Mouse (Mus musculus) ES-E14 (cell line): ENCODE measurements around the gene Wdfy1. TPM values are rescaled to one million over a fixed set of nuclear protein-coding genes. Genes with fewer than 3 reads are reported as not detected.

Experiments
- DNase-seq: peaks from one replicate; pipeline ENCODE4 v3.0.0-alpha.2; 2013; ENCODE audit warnings: low read depth, low spot score
- H3K27ac ChIP-seq: 2 replicates; pipeline ENCODE4 v1.5.1; 2012; ENCODE audit warnings: low read depth, mild to moderate bottlenecking, low read length, moderate library complexity, mixed read lengths; ENCODE audit not compliant: poor library complexity, insufficient read depth, severe bottlenecking
- H3K36me3 ChIP-seq: 2 replicates; pipeline ENCODE4 v1.6.1; 2012; ENCODE audit warnings: mild to moderate bottlenecking, low read length, moderate library complexity, mixed read lengths; ENCODE audit not compliant: control insufficient read depth, poor library complexity, insufficient read depth, severe bottlenecking
- H3K4me1 ChIP-seq, 2 experiments: fragments of 150-350 bp in 1 of 2; sonication (generic) in 1 of 2; 2 replicates each; pipeline ENCODE4 v1.6.1; 2012; ENCODE audit warnings: low read length in 2 of 2, mild to moderate bottlenecking in 1 of 2, mixed read lengths in 1 of 2; ENCODE audit not compliant: control insufficient read depth in 2 of 2, insufficient read depth in 2 of 2, poor library complexity in 1 of 2
- H3K4me3 ChIP-seq, 2 experiments: fragments of 150-350 bp in 1 of 2; sonication (generic) in 1 of 2; 2 replicates each; pipeline ENCODE4 v1.5.1; 2012; ENCODE audit warnings: low read length in 2 of 2, low read depth in 1 of 2, mild to moderate bottlenecking in 1 of 2, mixed read lengths in 1 of 2; ENCODE audit not compliant: insufficient read depth in 1 of 2, poor library complexity in 1 of 2, severe bottlenecking in 1 of 2
- H3K9ac ChIP-seq: 2 replicates; pipeline ENCODE4 v1.6.1; 2012; ENCODE audit warnings: low read depth, mild to moderate bottlenecking, low read length, mixed read lengths; ENCODE audit not compliant: poor library complexity, insufficient read depth, severe bottlenecking
- H3K9me3 ChIP-seq: fragments of 150-350 bp; sonication (generic); 2 replicates; pipeline ENCODE4 v1.6.1; 2012; ENCODE audit warnings: low read depth, mild to moderate bottlenecking, low read length; ENCODE audit not compliant: control insufficient read depth, insufficient read depth
- CHD2 ChIP-seq: IDR thresholded peaks from 2 replicates; pipeline ENCODE4 v1.6.1; 2014; ENCODE audit warnings: mild to moderate bottlenecking, low read depth, low read length, inconsistent platforms
- HCFC1 ChIP-seq: IDR thresholded peaks from 2 replicates; pipeline ENCODE4 v1.6.1; 2012; ENCODE audit warnings: low read length, inconsistent platforms, borderline replicate concordance; ENCODE audit not compliant: insufficient read depth
- MAFK ChIP-seq: IDR thresholded peaks from 2 replicates; pipeline ENCODE4 v1.6.1; 2014; ENCODE audit warnings: mild to moderate bottlenecking, low read depth, low read length, inconsistent platforms; ENCODE audit not compliant: insufficient read depth
- ZC3H11A ChIP-seq: IDR thresholded peaks from 2 replicates; pipeline ENCODE4 v1.6.1; 2012; ENCODE audit warnings: low read depth, mild to moderate bottlenecking, inconsistent platforms, low read length, borderline replicate concordance
- ZNF384 ChIP-seq: IDR thresholded peaks from 2 replicates; pipeline ENCODE4 v1.6.1; 2012; ENCODE audit warnings: low read depth, low read length, inconsistent platforms
- in situ Hi-C, 2 experiments: fragments of 600-800 bp; cut with MboI; formaldehyde crosslinking; loops; one replicate each; pipeline ENCODE4 v1.15.1; 2025; ENCODE audit warnings: low sequenced_read_pairs in 2 of 2, inconsistent platforms in 1 of 2; ENCODE audit not compliant: unreplicated experiment in 2 of 2
- total RNA-seq: library from RNA; depleted of rRNA; stranded (reverse); fragments of 300-350 nt; gene quantifications from 2 replicates; pipeline ENCODE4 v1.2.3, GENCODE M21; 2012

Gene Wdfy1
- total RNA-seq, 1 experiment, result 31.4 TPM

- H3K9me3 ChIP-seq, result no peaks in the 10 kb centered on the region
- no peak for TF ChIP-seq HCFC1
- TF ChIP-seq ZC3H11A, result no peak
- TF ChIP-seq MAFK, result no peak
- TF ChIP-seq ZNF384, result no peak
- TF ChIP-seq CHD2, result no peak
- peaks cover 19% of the 10 kb centered on the region for H3K36me3 ChIP-seq
- no peak overlapping the region for H3K4me3 ChIP-seq
- H3K4me1 ChIP-seq, result no peaks in the 10 kb centered on the region
- H3K9ac ChIP-seq, result no peak overlapping the region
- DNase-seq, result no peak
- in situ Hi-C loops, result no loop called here
- no peak overlapping the region for H3K27ac ChIP-seq
Measured at GRCm38 (mm10) chr1:79711147-79712126, 64.5 kb downstream of the Wdfy1 start.

DNA sequence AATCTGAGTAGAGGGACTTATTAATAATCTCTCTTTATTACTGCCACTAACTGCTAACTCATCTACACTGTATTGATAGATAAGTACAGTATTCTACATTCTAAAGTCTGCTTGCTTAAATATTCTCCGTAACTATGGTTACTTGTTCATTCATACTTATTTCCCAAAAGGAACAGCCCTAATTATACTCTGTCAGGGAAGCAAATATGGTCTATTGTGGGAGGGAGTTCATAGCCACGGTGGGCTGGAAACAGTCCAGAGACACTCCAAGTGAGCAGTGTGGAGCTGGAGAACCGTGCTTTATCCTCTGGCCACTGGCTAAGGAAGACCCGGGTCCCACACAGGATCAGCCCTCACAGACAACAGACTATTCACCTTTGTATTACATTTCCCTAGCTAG is 65.3 kb downstream of the Wdfy1 start:
- TF ChIP-seq CHD2 (no peak), HCFC1 (no peak), ZNF384 (no peak), MAFK (no peak), ZC3H11A (no peak)
- Histone ChIP-seq H3K9ac (no peak overlapping the region), H3K27ac (no peak overlapping the region)

DNA sequence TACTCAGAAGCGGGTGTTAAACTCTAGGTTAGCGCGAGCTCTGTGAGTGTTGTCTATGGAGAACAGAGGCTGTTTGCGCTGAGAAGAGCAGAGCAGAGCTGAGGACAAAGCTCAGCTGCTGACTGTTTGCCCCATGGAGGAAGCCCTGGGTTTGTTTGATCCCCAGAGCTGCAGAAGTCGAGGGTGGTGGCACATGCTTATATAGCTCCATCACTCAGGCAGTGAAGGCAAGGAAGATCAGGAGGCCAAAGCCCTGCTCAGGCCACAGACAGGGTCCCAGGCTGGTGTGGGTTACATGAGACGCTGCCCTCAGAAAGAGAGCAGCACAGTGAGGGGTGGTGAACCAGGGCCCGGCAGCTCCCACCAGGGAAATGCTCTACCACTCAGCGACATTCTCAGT is 65.7 kb downstream of the Wdfy1 start:
- DNase-seq, result no peak
- H3K4me3 ChIP-seq, result no peak overlapping the region
- in situ Hi-C loops, result no loop called here
- TF ChIP-seq ZNF384, result no peak
- TF ChIP-seq HCFC1, result no peak
- no peak for TF ChIP-seq ZC3H11A
- TF ChIP-seq MAFK, result no peak
- no peak overlapping the region for H3K9ac ChIP-seq
- H3K9me3 ChIP-seq, result no peaks in the 10 kb centered on the region
- no peak overlapping the region for H3K27ac ChIP-seq
- H3K36me3 ChIP-seq, result peaks cover 23% of the 10 kb centered on the region
- H3K4me1 ChIP-seq, result no peaks in the 10 kb centered on the region

More for the DNA sequence above, 65.3 kb downstream of the Wdfy1 start:
- no peak for DNase-seq
- no peaks in the 10 kb centered on the region for H3K9me3 ChIP-seq
- H3K4me3 ChIP-seq, result no peak overlapping the region
- peaks cover 23% of the 10 kb centered on the region for H3K36me3 ChIP-seq
- in situ Hi-C loops, result no loop called here
- H3K4me1 ChIP-seq, result no peaks in the 10 kb centered on the region

DNA sequence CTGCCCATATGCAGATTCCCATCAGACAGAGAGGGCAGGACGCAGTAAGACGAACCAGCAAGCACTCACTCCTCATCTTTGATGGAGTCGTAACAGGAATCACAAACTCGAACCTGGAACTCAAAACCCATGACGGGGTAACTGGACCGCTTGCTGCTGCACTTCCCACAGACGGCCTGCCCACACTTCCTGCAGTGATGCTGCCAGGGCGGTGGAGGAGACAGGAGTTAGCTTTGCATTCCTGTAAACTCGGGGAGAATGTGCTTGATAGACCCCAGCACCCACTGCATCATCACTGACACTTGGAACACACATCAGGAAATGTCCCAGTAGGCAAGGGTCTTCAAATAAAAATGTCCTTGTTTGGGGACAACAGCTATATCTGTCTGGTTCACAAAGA is 68.6 kb downstream of the Wdfy1 start:
- Histone ChIP-seq H3K36me3 (peaks cover 14% of the 10 kb centered on the region), H3K4me3 (no peak overlapping the region), H3K27ac (no peak overlapping the region), H3K9me3 (no peaks in the 10 kb centered on the region), H3K4me1 (no peaks in the 10 kb centered on the region), H3K9ac (no peak overlapping the region)
- no peak for DNase-seq
- in situ Hi-C loops, result no loop called here
- no peak for TF ChIP-seq MAFK
- TF ChIP-seq HCFC1, result no peak
- TF ChIP-seq CHD2, result no peak

- in situ Hi-C loops, result no loop called here
- no peak overlapping the region for H3K9ac ChIP-seq
- H3K27ac ChIP-seq, result no peak overlapping the region
- no peaks in the 10 kb centered on the region for H3K4me1 ChIP-seq
- DNase-seq, result no peak
- no peaks in the 10 kb centered on the region for H3K9me3 ChIP-seq
- no peak overlapping the region for H3K4me3 ChIP-seq
- peaks cover 14% of the 10 kb centered on the region for H3K36me3 ChIP-seq
- no peak for TF ChIP-seq ZC3H11A
- TF ChIP-seq HCFC1, result no peak
- no peak for TF ChIP-seq CHD2
- no peak for TF ChIP-seq MAFK
- no peak for TF ChIP-seq ZNF384
Measured at GRCm38 (mm10) chr1:79706707-79707106, 69.2 kb downstream of the Wdfy1 start.
